Mouse (Mus musculus) adrenal gland, postnatal 25 days (tissue): Measurements from ENCODE around the gene Olfr1220. TPM values are rescaled to one million over a fixed set of nuclear protein-coding genes. Genes with fewer than 3 reads are reported as not detected.

ENCODE experiments used
- DNase-seq: peaks from one replicate; pipeline ENCODE4 v3.0.0; 2021; ENCODE audit warnings: mixed read lengths
- long read RNA-seq: library from polyadenylated mRNA; stranded (forward); transcript quantifications from one replicate; pipeline ENCODE4 v2.0.0, GENCODE M21; 2021
- total RNA-seq: library from RNA; stranded (reverse); gene quantifications from 2 replicates; pipeline ENCODE4 v1.2.3, GENCODE M21; 2021

The Olfr1220 gene
- total RNA-seq = not detected in 2 replicates
- long read RNA-seq = 0 reads

GRCm38 (mm10) chr2:89106735-89107134 lies at the start of gene Olfr1220:
Olfr1220 (minus strand) TSS chr2:89106835.
- no peak for DNase-seq

GRCm38 (mm10) chr2:89151460-89151859 lies 44.8 kb upstream of the Olfr1220 start, which contains the start of gene Olfr1223:
Olfr1223 (minus strand) TSS chr2:89151560.
- no peak for DNase-seq

DNA sequence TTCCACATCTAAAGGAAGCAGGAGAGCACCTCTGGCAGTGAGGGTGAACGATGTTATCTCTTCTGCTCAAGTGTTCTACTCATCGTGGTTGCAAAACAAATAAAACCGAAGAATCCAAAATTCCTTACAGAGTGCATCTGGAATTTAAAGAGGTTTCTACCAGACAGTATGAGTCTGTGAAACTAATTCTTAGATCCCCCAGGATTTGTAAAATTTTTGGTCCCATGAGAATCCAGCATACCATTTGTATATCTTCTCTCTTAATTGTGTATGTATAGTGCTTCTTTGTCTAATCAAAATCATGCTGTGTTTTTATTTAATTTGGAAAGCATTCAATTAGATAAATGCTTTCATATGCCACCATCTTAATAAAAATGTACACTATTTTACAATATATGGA lies 26.3 kb upstream of the Olfr1220 start, which contains the start of gene Olfr1222:
TSS of gene Olfr1222 (minus strand) at position 101 of the 400 bp plus-strand sequence.
- no peak for DNase-seq

GRCm38 (mm10) chr2:89117183-89117582 lies 10.5 kb upstream of the Olfr1220 start, which contains the start of gene Olfr1221:
Olfr1221 (minus strand) TSS chr2:89117283.
- no peak for DNase-seq

GRCm38 (mm10) chr2:89105651-89106050 lies 984 bp downstream of the Olfr1220 start:
- DNase-seq = no peak

- no peak for DNase-seq
These were observed 12.8 kb downstream of the Olfr1220 start for GRCm38 (mm10) chr2:89093848-89094247.

- no peak for DNase-seq
These were observed 23.2 kb downstream of the Olfr1220 start, which contains the start of gene Olfr1219 for GRCm38 (mm10) chr2:89083413-89083812. Olfr1219 (minus strand) TSS chr2:89083513.

GRCm38 (mm10) chr2:89081487-89081886 lies 25.1 kb downstream of the Olfr1220 start:
- DNase-seq = no peak

DNA sequence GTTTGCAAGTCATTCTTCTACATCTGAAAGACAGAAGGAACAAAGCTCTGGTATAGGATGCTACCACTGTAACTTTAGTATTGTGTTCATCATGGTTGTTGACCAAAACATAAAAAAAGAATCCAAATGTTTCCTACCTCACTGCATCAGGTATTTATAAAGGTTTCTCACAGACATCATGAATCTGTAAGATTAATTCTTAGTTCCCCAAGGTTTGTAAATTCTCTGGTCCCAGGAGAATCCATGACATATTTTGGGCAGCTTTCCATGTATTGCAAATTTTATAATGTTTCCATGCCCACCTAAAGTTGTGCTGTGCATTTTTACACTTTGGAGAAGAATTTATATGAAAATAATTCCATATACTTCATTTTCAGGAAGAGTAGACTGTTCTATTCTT lies 45.5 kb downstream of the Olfr1220 start, which contains the start of gene Olfr1218:
TSS of gene Olfr1218 (minus strand) at position 101 of the 400 bp plus-strand sequence.
- no peak for DNase-seq

Other genes with a start within 250 kb of the Olfr1220 start
- gene Olfr1206, start 243.6 kb downstream of the Olfr1220 start, total RNA-seq = not detected in 2 replicates
- not detected in 2 replicates for gene Olfr1208, start 204.5 kb downstream of the Olfr1220 start, total RNA-seq
- not detected in 2 replicates for gene Olfr1209, start 191.7 kb downstream of the Olfr1220 start, total RNA-seq
- not detected in 2 replicates for gene Olfr1211, start 168.7 kb downstream of the Olfr1220 start, total RNA-seq
- not detected in 2 replicates for gene Olfr1212, start 152.9 kb downstream of the Olfr1220 start, total RNA-seq
- gene Gm13762, start 126.6 kb downstream of the Olfr1220 start, total RNA-seq = not detected in 2 replicates
- not detected in 2 replicates for gene Olfr1214, start 114.2 kb downstream of the Olfr1220 start, total RNA-seq
- not detected in 2 replicates for gene Olfr1215, start 99.9 kb downstream of the Olfr1220 start, total RNA-seq
- gene Olfr1216, start 88.5 kb downstream of the Olfr1220 start, total RNA-seq = not detected in 2 replicates
- not detected in 2 replicates for gene Olfr1217, start 74.8 kb downstream of the Olfr1220 start, total RNA-seq
- gene Olfr1218, start 45.6 kb downstream of the Olfr1220 start, total RNA-seq = not detected in 2 replicates
- not detected in 2 replicates for gene Olfr1219, start 23.3 kb downstream of the Olfr1220 start, total RNA-seq
- not detected in 2 replicates for gene Olfr1221, start 10.4 kb upstream of the Olfr1220 start, total RNA-seq
- gene Olfr1222, start 26.2 kb upstream of the Olfr1220 start, total RNA-seq = not detected in 2 replicates
- not detected in 2 replicates for gene Olfr1223, start 44.7 kb upstream of the Olfr1220 start, total RNA-seq
- not detected in 2 replicates for gene Olfr1224-ps1, start 57.3 kb upstream of the Olfr1220 start, total RNA-seq
- gene Olfr1225, start 67.8 kb upstream of the Olfr1220 start, total RNA-seq = not detected in 2 replicates
- gene Olfr1226, start 93.2 kb upstream of the Olfr1220 start, total RNA-seq = not detected in 2 replicates
- not detected in 2 replicates for gene Olfr1228, start 147.2 kb upstream of the Olfr1220 start, total RNA-seq
- not detected in 2 replicates for gene Olfr1229, start 181.2 kb upstream of the Olfr1220 start, total RNA-seq
- not detected in 2 replicates for gene Olfr1230, start 190.4 kb upstream of the Olfr1220 start, total RNA-seq
- gene Olfr1231, start 200.2 kb upstream of the Olfr1220 start, total RNA-seq = not detected in 2 replicates
- not detected in 2 replicates for gene Olfr1232, start 222.8 kb upstream of the Olfr1220 start, total RNA-seq
- gene Olfr1233, start 235.6 kb upstream of the Olfr1220 start, total RNA-seq = not detected in 2 replicates